Mouse (Mus musculus) CD8-positive naive resting alpha-beta T cell, adult 2 months (primary cell): ENCODE measurements around the gene Mtx1.

Experiments
- DNase-seq, 2 experiments: peaks; one replicate each; pipeline ENCODE4 v3.0.0; 2022; ENCODE audit warnings: low read depth in 2 of 2, low spot score in 2 of 2

The Mtx1 gene

DNA sequence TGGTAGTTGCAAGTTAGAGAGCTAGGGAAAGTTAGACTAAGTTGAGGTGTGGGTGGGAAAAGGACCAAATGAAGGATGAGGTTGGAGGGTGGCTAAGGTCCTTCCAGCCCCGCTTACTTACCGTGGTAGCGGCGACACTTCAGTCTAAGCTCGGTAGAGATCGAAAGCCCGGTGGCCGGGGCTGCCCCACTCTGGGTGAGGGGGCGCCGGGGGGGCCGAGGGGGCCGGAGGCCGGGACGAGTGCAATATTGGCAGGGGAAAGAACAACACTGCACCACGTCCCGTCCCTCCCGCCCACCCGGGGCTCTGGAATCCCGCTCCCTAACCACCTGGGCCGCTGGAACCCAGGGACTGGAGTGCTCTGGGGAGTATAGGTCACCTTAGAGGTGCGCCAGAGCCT lies at the start of gene Mtx1:
Gene Mtx1, minus strand, starts transcription at position 189 of the 400 bp plus-strand sequence.
- no peak for DNase-seq

DNA sequence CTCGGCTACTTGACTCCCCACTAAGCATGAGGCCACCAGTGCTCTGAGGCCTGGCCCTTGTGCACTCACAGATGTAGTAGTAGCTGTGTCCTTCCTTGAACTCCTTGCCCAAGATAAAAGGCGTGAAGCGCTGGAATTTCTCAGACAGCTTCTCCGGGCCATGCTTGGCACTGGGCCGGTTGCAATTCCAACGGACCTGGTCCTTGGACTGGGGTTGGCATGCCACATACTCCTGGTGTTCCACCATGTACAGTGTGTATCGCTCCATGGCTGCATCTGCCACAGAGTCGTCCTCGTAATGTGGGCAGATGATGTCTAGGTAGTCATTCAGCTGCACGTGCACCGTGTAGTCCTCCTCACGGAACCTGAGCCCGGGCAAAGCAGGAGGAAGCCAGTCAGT lies 49.2 kb upstream of the Mtx1 start:
- no peak for DNase-seq

DNA sequence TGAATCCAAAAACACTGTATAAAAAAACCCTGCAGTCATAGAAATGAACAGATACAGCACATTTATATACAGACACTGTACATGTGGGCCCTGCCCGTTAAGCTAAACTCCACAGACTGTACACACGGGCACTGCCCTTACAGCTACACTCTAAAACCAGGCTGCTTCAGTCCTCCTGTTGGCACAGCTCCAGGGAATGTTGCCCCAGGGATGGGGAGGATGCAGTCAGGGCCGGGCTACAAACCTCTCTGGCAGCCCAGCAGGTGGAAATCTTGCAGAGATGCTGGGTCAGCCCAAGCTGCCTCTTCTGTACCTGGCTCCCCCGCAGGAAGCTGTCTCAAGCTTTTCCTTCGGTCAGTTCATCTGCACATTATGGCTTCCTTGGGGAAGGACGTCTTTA lies 44.9 kb upstream of the Mtx1 start:
- DNase-seq = no peak

DNA sequence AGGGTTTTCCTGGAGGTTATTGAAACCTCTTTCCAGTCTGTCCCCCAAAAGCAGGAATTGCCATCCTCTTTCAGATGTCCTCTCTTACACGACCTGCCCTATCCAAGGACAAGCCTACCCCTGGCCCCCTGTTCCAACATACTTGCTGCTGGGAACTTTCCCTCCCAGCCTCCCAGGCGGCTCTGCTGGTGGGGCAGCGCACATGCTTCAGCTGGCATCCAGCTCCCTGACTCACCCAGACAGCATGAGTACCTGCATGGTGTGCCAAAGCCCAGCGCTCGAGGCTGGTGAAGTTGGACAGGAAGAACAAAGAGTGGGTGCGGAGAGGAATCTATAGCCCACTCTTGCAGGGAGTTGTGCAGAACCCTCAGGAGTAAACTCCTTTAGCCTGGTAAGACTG lies 44.0 kb upstream of the Mtx1 start:
- no peak for DNase-seq

DNA sequence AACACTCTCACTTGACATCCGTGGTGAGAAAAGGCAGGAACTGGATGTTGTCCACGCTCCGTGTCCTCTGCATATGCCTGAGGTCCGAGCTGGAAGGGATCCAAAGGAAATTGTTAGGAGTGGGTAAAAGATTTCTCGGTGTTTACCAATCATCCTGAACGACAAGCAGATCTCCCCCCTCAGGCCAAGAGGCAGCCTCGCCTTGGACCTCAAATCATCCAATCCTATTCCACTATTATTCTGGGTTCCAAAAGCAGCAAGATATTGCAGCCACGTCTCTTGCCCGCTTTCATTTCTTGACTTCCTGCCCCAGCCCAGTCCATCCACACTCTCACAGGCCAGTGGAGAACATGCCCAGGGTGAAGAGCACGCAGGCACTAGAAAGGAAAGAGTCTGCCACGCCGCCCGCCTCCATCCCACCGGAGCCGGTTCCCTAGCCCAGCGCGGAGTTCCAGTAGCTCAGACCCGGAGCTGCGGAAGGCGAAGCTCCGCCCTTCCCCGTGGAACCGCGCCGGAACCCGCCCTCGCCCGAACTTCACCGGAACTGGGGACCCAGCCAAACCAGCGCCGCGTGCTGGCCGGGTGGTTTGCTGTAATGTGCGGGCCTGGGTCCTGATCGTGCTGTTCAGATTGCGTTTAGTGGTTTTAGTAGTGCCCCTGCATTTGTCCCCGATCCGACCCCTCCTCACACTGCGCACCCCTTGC lies 43.3 kb upstream of the Mtx1 start, which contains the start of gene Slc50a1:
Gene Slc50a1, minus strand, starts transcription at position 520 of the 705 bp plus-strand sequence.
- peak; percentile 46 to 57 for DNase-seq

DNA sequence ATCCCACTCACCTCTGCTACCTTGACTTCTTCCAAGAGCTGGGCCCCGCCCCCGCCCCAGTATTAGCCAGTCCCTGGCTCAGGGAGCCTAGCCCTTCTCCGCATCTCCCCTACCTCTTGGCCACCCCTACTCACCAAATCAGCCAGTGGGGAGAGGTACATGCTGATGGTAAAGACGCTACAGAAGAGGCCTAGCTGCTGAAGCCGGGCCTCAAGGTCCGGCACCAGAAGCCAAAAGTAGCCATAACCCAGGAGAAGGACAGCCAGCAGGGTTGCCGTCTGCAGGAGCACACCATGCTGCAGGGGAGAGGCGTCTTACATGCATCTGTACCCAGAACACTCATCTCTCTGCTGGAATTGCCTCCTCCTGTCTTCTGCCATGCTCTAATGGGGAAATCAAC lies 42.0 kb upstream of the Mtx1 start:
- DNase-seq = no peak

DNA sequence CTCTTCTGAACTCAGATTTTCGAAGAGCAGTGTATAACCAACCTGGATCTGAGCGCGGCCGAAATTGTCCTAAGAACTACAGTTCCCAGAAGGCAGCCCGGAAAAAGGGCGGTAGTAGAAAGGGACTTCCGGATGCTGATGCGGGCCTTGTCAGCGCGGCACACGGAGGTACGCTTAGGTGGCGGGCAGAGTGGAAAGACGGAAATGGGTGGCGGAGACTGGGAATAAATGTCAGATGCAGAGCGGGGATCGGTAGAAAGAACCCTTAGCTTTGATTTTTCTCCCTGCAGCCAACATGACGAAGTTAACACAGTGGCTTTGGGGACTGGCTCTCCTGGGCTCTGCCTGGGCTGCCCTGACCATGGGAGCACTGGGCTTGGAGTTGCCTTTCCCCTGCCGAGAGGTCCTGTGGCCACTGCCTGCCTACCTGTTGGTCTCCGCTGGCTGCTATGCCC lies 39.6 kb upstream of the Mtx1 start:
- DNase-seq = peak; percentile 61 to 66

DNA sequence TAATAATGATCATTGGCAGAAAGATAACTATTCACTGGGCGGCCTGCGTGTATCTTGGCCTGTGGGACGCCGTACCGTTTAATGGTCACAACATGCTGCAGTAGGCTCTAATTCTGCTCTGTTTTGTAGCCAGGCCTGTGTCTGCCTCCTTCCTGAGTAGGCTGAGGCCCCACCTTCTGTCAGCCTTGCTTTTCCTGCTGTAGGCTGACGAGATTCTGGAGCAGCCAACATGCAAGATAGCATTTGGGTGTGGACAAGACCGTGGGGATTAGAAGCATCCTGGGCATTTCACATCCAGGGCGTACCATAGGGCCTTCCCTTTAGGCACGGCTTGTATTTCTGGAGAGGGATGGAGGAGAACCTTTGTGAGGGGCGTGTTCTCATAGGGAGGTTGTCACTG lies 35.5 kb upstream of the Mtx1 start:
- DNase-seq = no peak

DNA sequence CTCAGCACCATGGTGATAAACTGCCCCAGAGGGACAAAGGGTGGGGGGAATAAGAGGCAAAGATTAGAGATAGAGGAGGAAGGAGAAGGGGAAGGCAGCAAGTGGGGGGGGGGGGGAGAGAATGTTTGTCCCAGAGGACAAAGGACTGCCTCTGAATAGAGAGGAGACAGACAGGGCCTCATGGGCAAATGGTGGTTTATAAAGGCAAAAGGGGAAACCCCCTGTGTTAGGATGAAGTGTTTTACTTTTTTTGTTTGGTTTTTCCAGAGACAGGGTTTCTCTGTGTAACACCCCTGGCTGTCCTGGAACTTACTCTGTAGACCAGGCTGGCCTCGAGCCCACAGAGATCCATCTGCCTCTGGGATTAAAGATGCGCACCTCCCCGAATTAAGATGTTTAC lies 33.3 kb upstream of the Mtx1 start:
- no peak for DNase-seq

DNA sequence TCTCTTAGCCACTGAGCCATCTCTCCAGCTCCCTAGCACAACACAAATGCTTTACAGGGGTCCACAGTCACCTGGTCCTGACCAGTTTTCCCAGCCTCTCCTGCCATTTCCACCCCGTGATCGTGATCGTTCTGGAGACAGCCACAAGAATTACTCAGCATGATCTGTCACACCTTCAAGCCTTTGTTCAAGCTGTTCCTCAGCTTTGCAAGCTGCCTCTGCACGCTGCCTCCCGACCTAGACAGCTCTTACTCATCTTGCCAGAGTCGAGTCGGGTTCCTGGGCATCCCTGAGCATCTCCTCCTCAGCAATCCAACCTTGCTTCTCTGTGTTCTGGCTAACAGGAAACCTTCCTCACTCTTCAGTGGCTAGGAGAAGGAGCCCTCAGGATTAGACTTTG lies 32.2 kb upstream of the Mtx1 start, which contains the start of gene Dpm3:
Gene Dpm3, plus strand, starts transcription at position 283 of the 400 bp plus-strand sequence.
- DNase-seq = no peak

DNA sequence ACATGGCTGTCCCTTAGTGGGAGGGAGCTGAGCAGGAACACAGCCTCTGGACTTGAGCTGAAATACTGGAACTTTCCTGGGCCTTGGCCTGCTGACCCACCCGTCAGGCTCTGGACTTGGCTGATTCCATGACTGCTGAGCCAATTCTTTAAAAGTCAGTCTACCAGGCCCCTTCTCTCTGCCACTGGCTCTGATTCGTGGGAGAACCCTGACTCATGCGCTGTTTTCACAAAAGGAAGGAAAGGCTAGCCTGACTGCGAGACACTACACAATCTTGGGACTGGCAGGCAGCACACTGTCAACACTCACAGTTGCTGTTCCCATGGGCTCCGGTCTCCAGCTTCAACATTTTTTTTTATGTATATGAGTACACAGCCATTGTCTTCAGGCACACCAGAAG lies 29.3 kb upstream of the Mtx1 start:
- DNase-seq = no peak

DNA sequence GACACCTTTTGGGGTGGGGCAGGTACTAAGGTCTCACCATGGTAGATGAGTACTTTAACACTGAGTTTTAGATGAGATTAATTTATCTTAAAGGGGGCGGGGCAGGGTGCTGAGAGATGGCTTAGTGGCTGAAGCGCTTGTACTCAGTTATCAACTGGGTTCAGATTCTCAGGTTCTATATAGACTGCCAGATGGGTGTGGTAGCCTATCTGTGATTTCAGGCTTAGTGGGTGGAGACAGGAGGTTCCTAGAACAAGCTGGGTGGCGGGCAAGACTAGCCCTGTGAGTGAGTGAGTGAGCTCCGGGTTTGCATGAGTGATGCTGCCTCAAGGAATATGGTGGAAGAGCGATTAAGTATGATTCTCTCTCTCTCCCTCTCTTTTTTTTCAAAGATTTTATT lies 28.1 kb upstream of the Mtx1 start:
- DNase-seq = no peak

DNA sequence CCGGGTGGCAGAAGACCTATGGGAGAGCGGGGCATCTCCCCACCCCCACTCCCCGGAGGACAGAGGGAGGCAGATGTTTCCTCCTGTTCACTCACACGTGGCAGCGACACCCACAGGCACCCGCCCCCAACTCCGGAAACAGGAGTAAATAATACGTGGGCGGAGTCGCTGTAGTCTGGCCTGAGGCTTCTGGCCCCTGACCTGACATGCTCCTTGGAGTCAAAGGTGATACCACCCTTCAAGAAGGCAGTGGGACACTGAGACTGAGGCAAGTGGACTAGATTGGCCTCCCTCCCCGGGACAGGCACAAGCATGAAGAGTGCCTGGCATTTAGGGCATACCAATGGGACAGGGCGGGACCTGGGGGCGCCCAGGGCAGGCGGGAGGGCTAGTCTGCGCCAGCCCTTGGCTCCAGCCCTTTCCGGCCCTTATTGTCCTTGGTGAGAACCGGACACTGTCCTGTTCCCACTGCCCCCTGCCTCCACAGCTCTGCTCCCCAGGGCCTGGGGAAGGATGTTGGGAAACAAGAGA lies 24.5 kb upstream of the Mtx1 start:
- peak in 1 of 2 experiments; percentile 33 for DNase-seq

DNA sequence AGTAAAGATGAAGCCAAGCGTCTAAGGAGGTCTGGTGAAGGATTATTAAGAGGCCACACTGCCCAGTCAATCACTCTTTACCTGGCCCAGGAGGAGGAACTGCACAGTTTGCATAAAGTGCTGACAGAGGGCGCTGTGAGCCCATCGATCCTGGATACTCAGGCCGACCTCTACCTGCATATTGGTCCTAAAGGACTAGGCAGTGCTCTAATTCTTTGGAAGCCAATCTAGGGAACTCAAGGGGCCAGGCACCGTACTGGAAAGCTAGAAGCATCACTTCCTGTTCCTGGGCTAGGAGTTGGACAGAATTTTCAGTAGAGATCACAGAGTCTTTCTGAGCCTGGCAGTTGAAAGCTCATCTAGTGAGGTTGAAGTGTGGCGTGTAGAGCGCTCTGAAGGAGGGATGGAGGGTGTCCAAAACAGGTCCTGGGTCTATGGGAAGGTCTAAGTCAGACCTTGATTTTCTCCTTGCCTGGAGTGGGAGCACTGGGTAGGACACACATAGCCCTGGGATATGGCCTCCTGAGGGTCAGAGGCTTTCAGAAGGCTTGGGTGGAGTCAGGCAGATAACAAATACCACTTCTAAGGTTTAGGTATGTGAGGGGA lies 23.6 kb upstream of the Mtx1 start:
- DNase-seq = peak; percentile 54 to 60

DNA sequence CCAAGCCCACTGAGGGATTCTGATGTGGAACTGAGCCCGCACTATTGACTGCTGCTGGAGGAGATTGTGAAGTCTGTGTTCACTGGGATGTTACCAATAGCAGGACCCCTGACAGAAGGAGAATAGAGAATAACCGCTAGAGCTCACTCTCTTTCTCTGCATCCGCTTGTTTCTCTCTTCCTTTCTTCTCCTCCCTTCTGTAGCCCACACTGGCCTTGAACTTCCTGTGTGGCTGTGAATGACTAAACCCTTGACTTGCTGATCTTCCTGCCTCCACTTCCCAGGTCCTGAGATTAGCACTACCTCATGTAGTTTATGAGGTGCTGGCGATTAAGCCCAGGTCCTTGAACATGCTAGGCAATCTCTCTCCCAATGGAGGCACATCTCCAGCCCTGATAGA lies 20.6 kb upstream of the Mtx1 start:
- DNase-seq = no peak

DNA sequence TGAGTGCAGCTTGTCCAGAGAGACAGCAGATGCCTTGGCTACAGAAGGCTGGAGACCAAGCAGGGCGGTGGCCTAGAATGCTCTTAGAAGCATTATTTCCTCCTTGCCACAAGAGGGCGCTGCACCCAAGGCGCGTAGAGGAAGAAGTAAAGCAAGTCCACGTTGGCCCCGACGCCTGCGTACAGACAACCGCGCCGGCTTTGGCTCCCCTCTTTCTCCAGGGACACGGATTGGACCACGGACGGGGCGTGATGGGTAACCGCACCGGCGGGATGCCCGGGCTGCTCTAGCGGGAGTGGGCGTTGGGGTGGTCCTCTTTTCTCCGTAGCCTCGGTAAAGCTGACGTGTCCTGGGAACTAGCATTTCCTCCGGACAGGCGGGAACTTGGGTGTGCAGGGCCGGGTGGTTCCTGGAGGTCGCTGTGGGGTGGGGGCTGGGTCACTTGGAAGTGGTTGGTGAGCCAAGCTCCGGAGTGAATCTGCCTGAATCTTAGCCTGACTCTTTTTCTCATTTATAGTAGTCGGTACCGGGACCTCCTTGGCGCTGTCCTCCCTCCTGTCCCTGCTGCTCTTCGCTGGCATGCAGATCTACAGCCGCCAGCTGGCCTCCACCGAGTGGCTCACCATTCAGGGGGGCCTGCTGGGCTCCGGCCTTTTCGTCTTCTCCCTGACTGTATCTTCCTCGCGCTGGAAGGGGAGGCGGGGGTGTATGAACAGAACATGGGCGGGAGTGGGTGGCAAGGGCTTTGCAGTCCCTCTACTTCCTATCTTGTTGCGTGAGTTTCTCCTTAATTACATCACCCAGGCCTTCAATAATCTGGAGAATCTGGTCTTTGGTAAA lies 19.6 kb upstream of the Mtx1 start, which contains the start of gene Trim46:
Gene Trim46, minus strand, starts transcription at position 49 of the 840 bp plus-strand sequence.
- peak; percentile 77 to 80 for DNase-seq

DNA sequence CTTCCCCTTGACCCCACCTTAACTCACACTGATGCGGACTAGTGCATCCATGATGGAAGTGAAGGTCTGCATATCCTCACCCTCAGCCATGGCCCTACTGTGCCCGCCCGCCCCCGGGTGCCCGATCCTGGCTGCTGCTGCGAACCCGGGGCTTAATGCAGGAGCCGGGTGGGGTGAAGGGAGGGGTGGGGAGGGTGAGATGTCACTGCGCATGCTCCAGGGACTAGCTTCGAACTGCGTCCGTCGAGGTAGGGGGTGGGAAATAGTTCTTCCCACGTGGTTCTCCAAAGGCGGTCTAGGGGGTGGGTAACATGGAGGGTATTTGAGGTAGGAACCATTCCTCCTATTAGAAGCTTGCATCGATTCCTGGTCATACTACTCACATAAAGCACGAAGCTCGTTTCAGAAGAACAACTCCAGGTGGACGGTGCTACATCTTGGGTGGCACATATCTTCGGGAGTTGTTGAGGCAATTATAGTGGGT lies 18.8 kb upstream of the Mtx1 start, which contains the start of gene Krtcap2:
Gene Krtcap2, plus strand, starts transcription at position 279 of the 484 bp plus-strand sequence.
- no peak for DNase-seq

DNA sequence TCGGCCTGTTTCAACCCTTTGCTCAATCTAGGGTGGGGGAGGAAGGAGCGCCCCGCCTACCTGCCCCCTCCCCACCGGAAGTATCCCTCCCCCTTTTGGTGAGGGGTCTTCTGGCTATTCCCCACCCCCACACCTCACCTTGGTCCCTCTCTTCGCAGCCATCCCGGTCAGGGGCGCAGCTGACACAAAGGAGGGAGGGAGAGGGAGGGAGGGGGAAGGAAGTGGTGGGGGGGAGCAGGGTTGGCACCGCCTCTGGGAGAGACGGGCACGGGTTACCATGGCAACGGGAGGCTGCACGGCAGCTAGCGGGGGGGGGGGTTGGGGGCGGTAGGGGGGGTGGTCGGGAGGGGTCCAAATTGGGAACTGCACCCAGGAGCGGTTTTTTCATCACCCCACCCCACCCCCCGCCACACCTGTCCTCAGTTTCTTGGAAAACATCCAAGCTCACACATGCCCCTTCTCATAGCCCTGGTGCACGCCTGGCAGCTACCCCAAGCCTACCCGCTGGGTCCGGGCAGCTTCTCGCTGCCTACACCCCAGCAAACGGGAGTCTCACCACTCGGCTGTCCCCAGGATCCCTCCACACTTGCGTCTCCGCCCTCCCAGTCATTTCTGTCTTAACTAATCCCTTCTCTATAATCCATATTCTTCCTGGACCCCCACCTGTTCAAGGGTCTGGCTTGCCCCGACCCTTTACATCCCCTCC lies 18.2 kb upstream of the Mtx1 start:
- no peak for DNase-seq

DNA sequence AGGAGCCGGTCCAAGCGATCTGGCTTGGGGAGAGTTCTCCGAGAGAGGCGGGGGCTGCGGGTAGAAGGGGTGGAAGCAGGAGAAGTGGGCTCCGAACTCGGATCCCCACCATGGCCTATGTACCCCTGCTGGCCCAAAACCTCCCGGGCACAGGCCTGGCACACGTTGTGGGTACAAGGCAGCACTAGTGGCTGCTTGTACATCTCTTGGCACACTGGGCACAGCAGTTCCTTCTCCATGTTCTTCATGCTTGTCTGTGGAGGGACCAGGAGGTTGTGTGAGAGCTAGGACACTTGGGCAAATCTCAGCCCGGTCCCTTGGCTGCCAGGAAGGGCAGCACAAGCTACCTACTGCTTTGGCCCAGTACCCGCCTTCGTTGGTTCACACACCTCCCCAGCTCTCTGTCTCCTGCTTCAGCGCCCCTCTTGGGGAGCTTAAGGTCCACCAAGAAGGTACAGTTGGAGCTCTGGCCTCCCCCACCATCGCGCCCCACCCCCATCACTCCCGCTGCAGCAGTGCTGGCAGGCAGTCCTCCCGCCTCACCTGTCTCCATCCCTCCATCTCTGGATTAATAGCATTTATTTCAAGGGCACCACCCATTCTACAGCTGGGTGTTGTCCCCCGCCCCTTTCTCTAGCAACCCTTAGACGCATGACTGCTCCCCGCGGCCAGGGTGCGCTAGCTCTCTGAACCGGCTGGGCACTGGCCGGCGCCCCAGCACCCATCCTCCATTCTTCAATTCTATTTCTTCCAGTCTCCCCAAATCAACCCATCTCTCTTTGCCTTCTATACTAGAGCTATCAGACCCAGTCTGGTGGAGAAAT lies 17.5 kb upstream of the Mtx1 start:
- DNase-seq = peak in 1 of 2 experiments; percentile 23

DNA sequence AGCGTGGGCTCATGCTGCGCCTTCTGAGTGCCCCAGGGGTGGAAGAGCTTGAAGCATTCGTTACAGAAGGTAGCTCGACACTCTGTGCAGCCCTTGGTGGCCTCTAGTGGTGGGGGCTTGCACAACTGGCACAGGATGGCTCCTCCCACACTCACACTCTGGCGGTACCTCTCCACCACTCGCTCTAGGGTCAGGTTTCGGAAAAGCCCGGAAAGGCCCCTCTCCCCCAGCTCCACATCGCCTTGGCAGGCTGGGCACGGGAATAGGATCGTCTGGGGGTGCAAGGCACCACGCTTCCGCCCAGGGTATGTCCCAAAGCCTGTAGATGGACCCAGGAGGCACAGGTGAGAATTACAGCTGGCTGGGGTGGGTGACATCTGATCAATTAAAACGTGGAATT lies 16.7 kb upstream of the Mtx1 start:
- peak; percentile 58 to 77 for DNase-seq
